18 mouse cellular contexts compared by ENCODE assay signal in the genomic region with DNA sequence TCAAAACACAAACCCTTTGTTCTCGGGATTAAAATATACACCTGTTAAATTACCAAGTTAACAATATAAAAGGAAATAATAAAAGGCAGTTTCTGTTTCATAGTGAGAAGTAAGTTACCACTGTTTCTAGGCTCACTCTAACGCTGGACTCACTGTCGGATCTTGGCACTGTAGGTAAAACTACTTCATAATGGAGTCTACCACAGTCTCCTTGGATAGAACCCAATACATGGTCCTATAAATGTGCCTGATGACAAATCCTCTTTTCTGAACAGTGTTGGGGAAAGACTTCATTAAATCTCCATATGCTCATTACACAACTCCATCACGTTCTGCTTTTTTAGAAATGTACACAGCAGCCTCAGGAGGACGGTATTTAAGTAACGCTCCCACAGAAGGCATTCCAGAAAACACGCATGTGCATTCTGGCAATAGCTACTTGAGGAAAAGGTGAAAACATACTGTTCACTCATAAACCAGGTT.
"Had no signal": no experiment of that assay in that cellular context is flagged by ENCODE, and none has a peak within 500 bp of the region (broad histone marks: within the 10 kb centered on the region; RNA-seq: fewer than 3 reads in every experiment).

No protein-coding gene starts in this region.

- H3K27me3 ChIP-seq: lung, embryonic 15.5 days; megakaryocyte, embryonic 14.5 days; midbrain, embryonic 13.5 days; midbrain, embryonic 15.5 days; neural tube, embryonic 12.5 days; stomach, embryonic 15.5 days had no signal

- DNase-seq: liver, postnatal 0 days; lung, adult 2 months; lung, postnatal 14 days; lung, postnatal 36 days; right cerebral cortex, postnatal 14 days; thymus, adult 2 months; thymus, postnatal 25 days; thymus, postnatal 4 days had no signal

- H3K9ac ChIP-seq: liver, postnatal 0 days; lung, embryonic 15.5 days; midbrain, embryonic 13.5 days; midbrain, embryonic 15.5 days; neural tube, embryonic 12.5 days; stomach, embryonic 15.5 days had no signal

- H3K4me3 ChIP-seq: lung, embryonic 15.5 days; megakaryocyte, embryonic 14.5 days; midbrain, embryonic 13.5 days; midbrain, embryonic 15.5 days; neural tube, embryonic 12.5 days; stomach, embryonic 15.5 days had no signal

- H3K27ac ChIP-seq: lung, embryonic 15.5 days; macrophage; midbrain, embryonic 13.5 days; midbrain, embryonic 15.5 days; neural tube, embryonic 12.5 days; stomach, embryonic 15.5 days; stomach, postnatal 0 days had no signal

- H3K4me2 ChIP-seq: lung, embryonic 15.5 days; midbrain, embryonic 11.5 days; midbrain, embryonic 13.5 days; midbrain, embryonic 15.5 days; neural tube, embryonic 12.5 days; stomach, embryonic 15.5 days had no signal

- ATAC-seq: liver, postnatal 0 days; lung, postnatal 0 days; midbrain, embryonic 13.5 days; midbrain, embryonic 15.5 days had no signal

- H3K4me1 ChIP-seq: lung, embryonic 15.5 days; megakaryocyte, embryonic 14.5 days; midbrain, embryonic 13.5 days; midbrain, embryonic 15.5 days; neural tube, embryonic 12.5 days; stomach, embryonic 15.5 days had no signal

- H3K9me3 ChIP-seq: lung, embryonic 15.5 days; megakaryocyte, embryonic 14.5 days; midbrain, embryonic 13.5 days; midbrain, embryonic 15.5 days; neural tube, embryonic 12.5 days; stomach, embryonic 15.5 days had no signal
